Mouse (Mus musculus) embryonic facial prominence, embryonic 11.5 days (tissue): ENCODE results near the gene Cox8a. TPM values are rescaled to one million over a fixed set of nuclear protein-coding genes. Genes with fewer than 3 reads are reported as not detected.

ENCODE experiments used
- ATAC-seq: fragments of 200-750 bp; cut with Nextera tagmentation; replicated peaks from 2 replicates; pipeline ENCODE4 v1.8.0; 2017; ENCODE audit warnings: low read depth; ENCODE audit not compliant: insufficient number of reproducible peaks, low FRiP score, low TSS enrichment
- DNase-seq: peaks from one replicate; pipeline ENCODE4 v3.0.0-alpha.2; 2015; ENCODE audit warnings: low spot score
- H3K27ac ChIP-seq: fragments of 300-500 bp; sonication (generic); replicated peaks from 2 replicates; pipeline ENCODE4 v1.5.1; 2014; ENCODE audit warnings: mild to moderate bottlenecking, low read depth, low read length, control low read depth
- H3K27me3 ChIP-seq: fragments of 300-500 bp; sonication (generic); 2 replicates; pipeline ENCODE4 v1.6.1; 2014; ENCODE audit warnings: mild to moderate bottlenecking, low read length, moderate library complexity, mixed read lengths; ENCODE audit not compliant: control insufficient read depth, insufficient read depth
- H3K36me3 ChIP-seq: fragments of 300-500 bp; sonication (generic); replicated peaks from 2 replicates; pipeline ENCODE4 v1.6.1; 2014; ENCODE audit warnings: low read depth, mild to moderate bottlenecking, low read length, moderate library complexity, mixed read lengths; ENCODE audit not compliant: control insufficient read depth, insufficient read depth
- H3K4me1 ChIP-seq: fragments of 300-500 bp; sonication (generic); 2 replicates; pipeline ENCODE4 v1.6.1; 2014; ENCODE audit warnings: low read length, mixed read lengths; ENCODE audit not compliant: control insufficient read depth, insufficient read depth
- H3K4me2 ChIP-seq: fragments of 300-500 bp; sonication (generic); 2 replicates; pipeline ENCODE4 v1.6.1; 2014; ENCODE audit warnings: low read depth, mild to moderate bottlenecking, control low read depth, low read length, moderate library complexity
- H3K4me3 ChIP-seq: fragments of 300-500 bp; sonication (generic); 2 replicates; pipeline ENCODE4 v1.5.1; 2014; ENCODE audit warnings: low read depth, low read length, control low read depth
- H3K9ac ChIP-seq: fragments of 300-500 bp; sonication (generic); replicated peaks from 2 replicates; pipeline ENCODE4 v1.6.1; 2014; ENCODE audit warnings: mild to moderate bottlenecking, control low read depth, low read length
- H3K9me3 ChIP-seq: fragments of 300-500 bp; sonication (generic); replicated peaks from 2 replicates; pipeline ENCODE4 v1.6.1; 2016; ENCODE audit warnings: mild to moderate bottlenecking, low read length, inconsistent platforms, mixed read lengths; ENCODE audit not compliant: control insufficient read depth
- WGBS: fragments of 180-500 bp; shearing (Covaris S2); extraction: QIAGEN DNeasy Blood & Tissue Kit; methylation state at CpG from one replicate; pipeline ENCODE4 v1.1.7; 2014; 5-methylcytosine and 5-hydroxymethylcytosine counted together
- polyA plus RNA-seq: library from polyadenylated mRNA; unstranded; fragments of >200 nt; fragmentation: Nextera tagmentation; extraction: Ambion mirVana; gene quantifications from 2 replicates; pipeline ENCODE4 v1.2.1, GENCODE M21; 2014

Cox8a gene
- polyA plus RNA-seq, 1 experiment from 2014 or later = 741 TPM

DNA sequence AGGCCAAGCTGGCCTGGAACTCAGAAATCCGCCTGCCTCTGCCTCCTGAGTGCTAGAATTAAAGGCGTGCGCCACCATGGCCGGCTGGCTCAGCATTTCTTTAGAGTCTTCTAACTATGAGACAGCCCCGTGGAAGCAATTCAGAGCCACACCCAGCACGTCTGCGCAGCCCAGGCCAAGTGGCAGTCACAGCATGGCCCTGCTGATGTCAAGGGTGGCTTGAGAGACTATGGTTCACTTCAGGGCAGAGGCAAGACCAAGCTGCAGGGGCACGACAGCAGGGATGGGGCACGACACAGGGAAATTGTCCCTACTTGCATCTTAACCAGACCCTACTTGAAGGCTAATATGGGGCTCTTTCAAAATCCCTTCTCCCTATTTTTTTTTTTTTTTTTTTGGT is 18.0 kb upstream of the Cox8a start:
- Histone ChIP-seq H3K27me3 (no peaks in the 10 kb centered on the region), H3K27ac (no peak overlapping the region), H3K9ac (no peak overlapping the region), H3K4me1 (no peaks in the 10 kb centered on the region; the same call in 1 of the 2 replicates), H3K4me2 (no peak overlapping the region), H3K4me3 (no peak overlapping the region), H3K9me3 (no peaks in the 10 kb centered on the region), H3K36me3 (peaks cover 4% of the 10 kb centered on the region)
- 89% methylated on average over 9 of the region's 9 CpGs for WGBS
- DNase-seq (no peak), ATAC-seq (no peak)

DNA sequence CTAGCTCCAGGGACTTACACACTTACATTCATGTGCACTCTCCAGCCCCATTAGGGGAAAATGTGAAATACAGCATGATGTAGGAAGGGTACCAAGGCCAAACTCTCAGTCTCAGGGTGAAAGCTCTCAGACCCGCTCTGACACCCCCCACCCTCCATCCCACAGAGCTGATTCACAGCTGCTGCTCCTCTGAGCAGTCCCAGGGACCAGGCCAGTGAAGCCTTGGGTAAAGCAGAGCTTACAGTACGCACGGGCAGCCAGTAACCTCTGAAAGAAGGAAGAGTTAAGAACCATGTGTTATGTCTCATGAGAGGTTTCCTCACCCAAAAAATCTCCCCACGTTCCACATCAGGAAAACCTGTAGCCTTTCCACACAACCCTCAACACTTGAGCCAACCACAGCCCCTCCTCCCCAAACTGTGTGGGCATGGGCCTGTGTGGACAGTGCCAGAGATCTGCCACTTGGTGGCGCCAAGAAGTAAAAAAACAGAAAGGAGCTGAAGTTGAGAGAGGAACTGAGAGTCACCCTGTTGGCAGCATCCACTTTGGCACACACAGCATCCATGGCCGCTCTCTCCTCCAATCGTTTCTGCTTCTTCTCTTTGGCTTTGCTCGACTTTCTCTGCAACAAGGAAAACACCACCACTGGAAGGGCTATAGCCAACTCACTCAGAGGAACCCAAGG is 17.3 kb upstream of the Cox8a start:
- Histone ChIP-seq H3K4me2 (no peak overlapping the region), H3K27ac (no peak overlapping the region), H3K36me3 (peaks cover 4% of the 10 kb centered on the region), H3K4me1 (no peaks in the 10 kb centered on the region), H3K27me3 (no peaks in the 10 kb centered on the region), H3K9ac (no peak overlapping the region), H3K4me3 (no peak overlapping the region), H3K9me3 (no peaks in the 10 kb centered on the region)
- 65% methylated on average over 8 of the region's 8 CpGs for WGBS
- DNase-seq (peak; percentile 79), ATAC-seq (0 out of 2 replicates have a peak, but pooled peaks have one; percentile 60)

DNA sequence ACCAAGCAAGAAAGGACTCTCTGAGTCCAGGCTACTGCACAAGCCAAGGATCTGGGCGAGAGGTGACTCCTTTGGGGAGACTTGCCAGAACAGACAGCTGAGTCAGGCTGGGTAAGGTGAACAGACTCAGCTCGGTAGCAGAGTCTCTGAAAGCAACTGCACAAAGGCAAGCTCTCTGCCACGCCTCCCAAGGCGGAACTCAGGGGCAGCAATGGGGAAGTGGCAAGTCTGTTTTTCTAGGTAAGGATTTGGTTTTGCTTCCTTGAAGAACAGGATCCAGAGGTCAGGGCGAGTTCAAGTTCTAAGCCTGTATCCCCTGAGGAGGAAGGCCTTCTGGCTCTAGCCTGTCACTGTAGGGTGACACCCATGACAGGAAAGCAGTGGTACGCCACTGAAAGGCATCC is 9.1 kb upstream of the Cox8a start:
- WGBS = 89% methylated on average over 6 of the region's 6 CpGs
- ATAC-seq = no peak

DNA sequence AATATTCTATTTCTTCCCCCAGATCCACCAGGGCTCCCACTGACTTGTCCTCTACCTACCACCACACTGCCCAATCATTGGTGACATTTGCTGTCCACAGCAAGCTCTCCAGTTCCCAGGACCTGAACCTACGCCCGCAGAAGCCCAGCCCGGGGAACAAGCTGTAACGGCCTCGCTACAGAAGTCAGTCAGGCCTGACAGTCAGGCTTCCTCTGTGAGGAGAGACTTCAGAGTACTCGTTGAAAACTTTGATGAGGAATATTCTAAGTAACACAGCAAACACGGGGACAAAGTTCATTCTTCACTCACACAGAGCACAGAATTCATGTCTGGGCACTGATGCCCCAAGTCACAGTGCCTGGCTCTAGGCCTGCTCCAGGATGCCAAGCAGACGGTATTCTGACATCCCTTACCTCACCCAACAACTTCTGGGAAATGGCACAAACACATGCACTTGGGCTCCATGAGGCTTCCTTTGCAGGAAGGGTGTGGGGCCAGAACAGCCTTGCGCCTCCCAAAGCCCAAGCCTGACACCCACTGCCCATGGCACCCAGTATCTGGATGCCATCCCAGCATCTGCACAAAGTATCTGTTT is 7.8 kb upstream of the Cox8a start:
- Histone ChIP-seq H3K4me2 (no peak overlapping the region), H3K27me3 (no peaks in the 10 kb centered on the region), H3K4me1 (no peaks in the 10 kb centered on the region), H3K9me3 (no peaks in the 10 kb centered on the region), H3K9ac (no peak overlapping the region), H3K36me3 (peaks cover 8% of the 10 kb centered on the region), H3K4me3 (no peak overlapping the region), H3K27ac (no peak overlapping the region)
- ATAC-seq (no peak), DNase-seq (no peak)
- WGBS = 85% methylated on average over 9 of the region's 9 CpGs

More for the DNA sequence above, 9.1 kb upstream of the Cox8a start:
- DNase-seq = no peak
- Histone ChIP-seq H3K9ac (no peak overlapping the region), H3K4me1 (no peaks in the 10 kb centered on the region), H3K27me3 (no peaks in the 10 kb centered on the region), H3K36me3 (peaks cover 8% of the 10 kb centered on the region), H3K4me3 (no peak overlapping the region), H3K27ac (no peak overlapping the region), H3K4me2 (no peak overlapping the region), H3K9me3 (no peaks in the 10 kb centered on the region)

DNA sequence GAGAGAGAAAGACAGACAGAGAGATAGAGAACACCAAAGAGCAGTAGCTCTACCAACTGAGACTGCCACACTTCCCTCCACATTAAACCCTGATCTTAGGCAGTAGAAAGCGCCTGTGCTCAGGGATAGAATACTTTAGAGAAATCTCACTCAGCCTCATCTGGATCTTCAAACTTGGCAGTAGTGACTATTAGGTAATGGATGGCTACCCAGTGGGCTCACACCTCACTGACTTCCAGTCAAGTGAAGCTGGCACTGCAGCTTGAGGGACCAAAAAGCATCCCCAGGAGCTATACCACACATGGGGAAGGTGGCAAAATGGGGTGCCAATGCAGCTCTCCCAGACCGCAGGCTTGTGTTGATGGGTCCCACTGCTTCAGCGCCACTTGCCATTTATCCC is 6.8 kb upstream of the Cox8a start:
- DNase-seq (no peak), ATAC-seq (no peak)
- Histone ChIP-seq H3K4me3 (no peak overlapping the region), H3K4me2 (no peak overlapping the region), H3K36me3 (peaks cover 8% of the 10 kb centered on the region), H3K27ac (no peak overlapping the region), H3K9me3 (no peaks in the 10 kb centered on the region), H3K4me1 (no peaks in the 10 kb centered on the region), H3K9ac (no peak overlapping the region), H3K27me3 (no peaks in the 10 kb centered on the region)
- 88% methylated on average over 3 of the region's 3 CpGs for WGBS

DNA sequence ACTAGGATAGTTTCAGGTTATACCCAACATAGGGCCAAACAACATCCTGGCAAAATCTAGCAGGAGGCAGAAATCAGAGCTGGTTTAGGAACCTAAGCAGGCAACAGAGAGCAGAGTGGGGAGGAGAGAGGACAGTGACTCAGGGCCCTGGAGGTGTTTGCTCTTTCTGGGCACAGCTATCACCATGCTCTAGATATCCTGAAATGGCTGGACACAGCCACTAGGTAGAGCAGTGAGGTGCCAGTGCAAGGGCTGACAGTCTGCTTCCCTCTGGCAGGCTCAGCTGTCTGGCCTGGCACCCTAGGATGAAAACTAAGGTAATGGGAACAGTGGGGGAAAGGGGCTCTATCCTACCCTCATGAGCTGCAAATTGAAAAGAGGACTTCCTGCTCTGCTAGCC is 6.1 kb upstream of the Cox8a start:
- Histone ChIP-seq H3K36me3 (peaks cover 8% of the 10 kb centered on the region), H3K4me2 (no peak overlapping the region), H3K4me3 (no peak overlapping the region), H3K4me1 (no peaks in the 10 kb centered on the region), H3K9me3 (no peaks in the 10 kb centered on the region), H3K27ac (no peak overlapping the region), H3K27me3 (no peaks in the 10 kb centered on the region), H3K9ac (no peak overlapping the region)
- ATAC-seq (no peak), DNase-seq (no peak)

DNA sequence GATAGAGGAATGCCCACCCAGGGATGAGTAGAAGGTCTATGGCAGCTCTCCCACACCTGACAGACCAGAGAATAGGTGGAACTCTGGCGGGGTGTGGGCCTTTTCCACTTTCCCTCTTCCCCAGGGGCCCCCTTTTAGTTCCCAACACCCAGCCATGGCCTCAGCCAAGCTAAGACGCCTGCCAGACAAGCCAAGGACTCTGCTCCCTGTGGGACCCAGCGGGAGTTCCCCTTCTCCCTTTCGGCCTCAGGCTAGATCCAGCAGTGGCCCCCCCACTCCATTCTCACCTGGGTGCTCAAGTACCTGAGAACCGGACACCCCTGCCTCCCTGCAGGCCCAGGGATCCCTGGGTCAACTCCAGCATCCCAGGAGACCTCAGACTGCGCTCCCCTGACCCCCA is 4.8 kb upstream of the Cox8a start:
- WGBS = 84% methylated on average over 6 of the region's 6 CpGs
- Histone ChIP-seq H3K4me3 (no peak overlapping the region), H3K27me3 (no peaks in the 10 kb centered on the region), H3K36me3 (peaks cover under 1% of the 10 kb centered on the region), H3K9ac (no peak overlapping the region), H3K4me1 (no peaks in the 10 kb centered on the region), H3K4me2 (no peak overlapping the region), H3K27ac (no peak overlapping the region), H3K9me3 (no peaks in the 10 kb centered on the region)
- no peak for DNase-seq
- no peak for ATAC-seq

DNA sequence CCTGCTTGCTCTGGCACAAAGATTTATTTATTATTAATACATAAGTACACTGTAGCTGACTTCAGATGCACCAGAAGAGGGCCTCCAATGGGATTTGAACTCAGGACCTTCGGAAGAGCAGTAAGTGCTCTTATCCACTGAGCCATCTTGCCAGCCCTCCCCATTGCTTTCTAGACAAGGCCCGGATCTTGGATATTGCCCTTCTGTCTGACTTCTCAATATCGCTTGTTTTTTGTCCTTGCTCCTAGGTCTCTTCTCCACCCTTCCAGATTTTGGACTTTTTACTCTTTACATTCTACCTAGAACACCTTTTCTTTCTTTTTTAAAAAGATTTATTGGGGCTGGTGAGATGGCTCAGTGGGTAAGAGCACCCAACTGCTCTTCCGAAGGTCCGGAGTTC is 1.3 kb upstream of the Cox8a start:
- Histone ChIP-seq H3K9ac (no peak overlapping the region), H3K9me3 (no peaks in the 10 kb centered on the region), H3K4me1 (no peaks in the 10 kb centered on the region; the same call in 1 of the 2 replicates), H3K27me3 (no peaks in the 10 kb centered on the region), H3K4me2 (no peak overlapping the region), H3K36me3 (peaks cover 4% of the 10 kb centered on the region; the same call in 1 of the 2 replicates), H3K27ac (no peak overlapping the region), H3K4me3 (no peak overlapping the region)
- DNase-seq (no peak), ATAC-seq (no peak)
- 94% methylated on average over 5 of the region's 5 CpGs for WGBS
